Mouse (Mus musculus): Measurements from ENCODE around the gene Atpaf1. TPM values are rescaled to one million over a fixed set of nuclear protein-coding genes. Genes with fewer than 3 reads are reported as not detected.

Gene Atpaf1
- polyA plus RNA-seq, 1 experiment: 15.7 TPM

- Histone ChIP-seq H3K79me2 (ENCODE audit: control insufficient read depth, insufficient read depth) (no peaks in the 10 kb centered on the region), H3ac (ENCODE audit: control insufficient read depth, insufficient read length, low read depth) (no peak within 1 kb of the TSS), H3K4me3 (ENCODE audit: insufficient read depth, poor library complexity, severe bottlenecking) (no peak within 1 kb of the TSS), H3K79me3 (ENCODE audit: low read depth) (no peaks in the 10 kb centered on the region), H3K36me3 (ENCODE audit: control insufficient read depth, insufficient read depth) (peaks cover 15% of the 10 kb centered on the region), H3K27me3 (ENCODE audit: control insufficient read depth, insufficient read depth, insufficient read length) (no peaks in the 10 kb centered on the region)
- TF ChIP-seq MAX (IDR thresholded peaks at IDR 0.05): no peak
- no peak for TF ChIP-seq CTCF (IDR thresholded peaks at IDR 0.05; ENCODE audit: control insufficient read depth, insufficient read depth, insufficient read length)
- TF ChIP-seq CEBPB (IDR thresholded peaks at IDR 0.05; ENCODE audit: low read depth): no peak
- TF ChIP-seq MYOD1 (IDR thresholded peaks at IDR 0.05; ENCODE audit: control insufficient read depth, insufficient read length, low read depth): no peak
- no peak for TF ChIP-seq USF1 (IDR thresholded peaks at IDR 0.05; ENCODE audit: low read depth)
- TF ChIP-seq FOSL1 (IDR thresholded peaks at IDR 0.05; ENCODE audit: insufficient read depth, low read length, poor library complexity, severe bottlenecking): no peak
- TF ChIP-seq MYOG (IDR thresholded peaks at IDR 0.05; ENCODE audit: control insufficient read depth, extremely low read depth, insufficient read length): no peak
Observed at GRCm38 (mm10) chr4:115780918-115781317, 3.7 kb upstream of the Atpaf1 start, which contains the start of gene Tex38. TSS of gene Tex38 (minus strand) at chr4:115781018.

GRCm38 (mm10) chr4:115782026-115782805 is 2.4 kb upstream of the Atpaf1 start:
- H3ac ChIP-seq (ENCODE audit: control insufficient read depth, insufficient read length, low read depth): no peak overlapping the region
- H3K36me3 ChIP-seq (ENCODE audit: control insufficient read depth, insufficient read depth): peaks cover 4% of the 10 kb centered on the region
- H3K27me3 ChIP-seq (ENCODE audit: control insufficient read depth, insufficient read depth, insufficient read length): no peaks in the 10 kb centered on the region
- no peak overlapping the region for H3K4me3 ChIP-seq (ENCODE audit: insufficient read depth, poor library complexity, severe bottlenecking)
- no peaks in the 10 kb centered on the region for H3K79me3 ChIP-seq (ENCODE audit: low read depth)
- H3K79me2 ChIP-seq (ENCODE audit: control insufficient read depth, insufficient read depth): no peaks in the 10 kb centered on the region
- TF ChIP-seq CEBPB (IDR thresholded peaks at IDR 0.05; ENCODE audit: low read depth) (no peak), MAX (IDR thresholded peaks at IDR 0.05) (no peak), MYOD1 (IDR thresholded peaks at IDR 0.05; ENCODE audit: control insufficient read depth, insufficient read length, low read depth) (no peak), MYOG (IDR thresholded peaks at IDR 0.05; ENCODE audit: control insufficient read depth, extremely low read depth, insufficient read length) (no peak), USF1 (IDR thresholded peaks at IDR 0.05; ENCODE audit: low read depth) (no peak), FOSL1 (IDR thresholded peaks at IDR 0.05; ENCODE audit: insufficient read depth, low read length, poor library complexity, severe bottlenecking) (no peak), CTCF (IDR thresholded peaks at IDR 0.05; ENCODE audit: control insufficient read depth, insufficient read depth, insufficient read length) (no peak)

- H3K79me2 ChIP-seq (ENCODE audit: control insufficient read depth, insufficient read depth): no peaks in the 10 kb centered on the region
- TF ChIP-seq FOSL1 (IDR thresholded peaks at IDR 0.05; ENCODE audit: insufficient read depth, low read length, poor library complexity, severe bottlenecking) (no peak), MYOD1 (IDR thresholded peaks at IDR 0.05; ENCODE audit: control insufficient read depth, insufficient read length, low read depth) (no peak), MYOG (IDR thresholded peaks at IDR 0.05; ENCODE audit: control insufficient read depth, extremely low read depth, insufficient read length) (no peak), CEBPB (IDR thresholded peaks at IDR 0.05; ENCODE audit: low read depth) (no peak), CTCF (IDR thresholded peaks at IDR 0.05; ENCODE audit: control insufficient read depth, insufficient read depth, insufficient read length) (no peak), MAX (IDR thresholded peaks at IDR 0.05) (no peak), USF1 (IDR thresholded peaks at IDR 0.05; ENCODE audit: low read depth) (no peak)
- H3K4me3 ChIP-seq (ENCODE audit: insufficient read depth, poor library complexity, severe bottlenecking): peak overlapping the region; percentile 53
- peaks cover 13% of the 10 kb centered on the region for H3K36me3 ChIP-seq (ENCODE audit: control insufficient read depth, insufficient read depth)
- H3ac ChIP-seq (ENCODE audit: control insufficient read depth, insufficient read length, low read depth): peak overlapping the region; percentile 75
- H3K79me3 ChIP-seq (ENCODE audit: low read depth): no peaks in the 10 kb centered on the region
- H3K27me3 ChIP-seq (ENCODE audit: control insufficient read depth, insufficient read depth, insufficient read length): no peaks in the 10 kb centered on the region
Observed at GRCm38 (mm10) chr4:115785511-115786034, 961 bp downstream of the Atpaf1 start.

- no peak overlapping the region for H3ac ChIP-seq (ENCODE audit: control insufficient read depth, insufficient read length, low read depth)
- no peak overlapping the region for H3K4me3 ChIP-seq (ENCODE audit: insufficient read depth, poor library complexity, severe bottlenecking)
- no peaks in the 10 kb centered on the region for H3K27me3 ChIP-seq (ENCODE audit: control insufficient read depth, insufficient read depth, insufficient read length)
- no peak for TF ChIP-seq CTCF (IDR thresholded peaks at IDR 0.05; ENCODE audit: control insufficient read depth, insufficient read depth, insufficient read length)
- TF ChIP-seq USF1 (IDR thresholded peaks at IDR 0.05; ENCODE audit: low read depth): no peak
- TF ChIP-seq FOSL1 (IDR thresholded peaks at IDR 0.05; ENCODE audit: insufficient read depth, low read length, poor library complexity, severe bottlenecking): no peak
- no peak for TF ChIP-seq MYOG (IDR thresholded peaks at IDR 0.05; ENCODE audit: control insufficient read depth, extremely low read depth, insufficient read length)
- TF ChIP-seq MAX (IDR thresholded peaks at IDR 0.05): no peak
- no peak for TF ChIP-seq MYOD1 (IDR thresholded peaks at IDR 0.05; ENCODE audit: control insufficient read depth, insufficient read length, low read depth)
- no peak for TF ChIP-seq CEBPB (IDR thresholded peaks at IDR 0.05; ENCODE audit: low read depth)
- H3K79me2 ChIP-seq (ENCODE audit: control insufficient read depth, insufficient read depth): no peaks in the 10 kb centered on the region
- no peaks in the 10 kb centered on the region for H3K79me3 ChIP-seq (ENCODE audit: low read depth)
- peaks cover 45% of the 10 kb centered on the region for H3K36me3 ChIP-seq (ENCODE audit: control insufficient read depth, insufficient read depth)
Observed at GRCm38 (mm10) chr4:115790864-115791263, 6.3 kb downstream of the Atpaf1 start.

DNA sequence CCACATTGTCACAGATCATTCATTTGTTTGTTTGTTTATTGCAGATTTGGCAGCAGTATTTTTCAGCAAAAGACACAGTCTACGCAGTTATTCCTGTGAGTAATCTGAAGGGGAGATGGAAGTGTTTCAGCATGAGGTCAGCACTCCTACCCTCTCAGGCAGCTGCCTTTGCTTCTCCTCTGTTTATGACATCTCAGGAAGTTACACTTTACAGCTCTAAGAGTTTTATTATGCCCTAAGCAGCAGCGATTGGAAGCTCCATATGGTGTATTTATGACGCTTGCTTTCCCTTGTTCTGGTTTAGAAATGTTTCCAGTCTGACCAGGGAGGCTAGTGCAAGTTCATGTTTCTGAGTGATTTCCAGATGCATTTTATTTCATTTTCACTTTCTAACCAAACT is 10.7 kb downstream of the Atpaf1 start:
- Histone ChIP-seq H3K79me3 (ENCODE audit: low read depth) (no peaks in the 10 kb centered on the region), H3K36me3 (ENCODE audit: control insufficient read depth, insufficient read depth) (peaks cover 70% of the 10 kb centered on the region)

More for the DNA sequence above, 10.7 kb downstream of the Atpaf1 start:
- TF ChIP-seq CEBPB (IDR thresholded peaks at IDR 0.05; ENCODE audit: low read depth) (no peak), MYOG (IDR thresholded peaks at IDR 0.05; ENCODE audit: control insufficient read depth, extremely low read depth, insufficient read length) (no peak), MYOD1 (IDR thresholded peaks at IDR 0.05; ENCODE audit: control insufficient read depth, insufficient read length, low read depth) (no peak), USF1 (IDR thresholded peaks at IDR 0.05; ENCODE audit: low read depth) (no peak), CTCF (IDR thresholded peaks at IDR 0.05; ENCODE audit: control insufficient read depth, insufficient read depth, insufficient read length) (no peak), FOSL1 (IDR thresholded peaks at IDR 0.05; ENCODE audit: insufficient read depth, low read length, poor library complexity, severe bottlenecking) (no peak), MAX (IDR thresholded peaks at IDR 0.05) (no peak)
- Histone ChIP-seq H3ac (ENCODE audit: control insufficient read depth, insufficient read length, low read depth) (no peak overlapping the region), H3K79me2 (ENCODE audit: control insufficient read depth, insufficient read depth) (no peaks in the 10 kb centered on the region), H3K27me3 (ENCODE audit: control insufficient read depth, insufficient read depth, insufficient read length) (no peaks in the 10 kb centered on the region), H3K4me3 (ENCODE audit: insufficient read depth, poor library complexity, severe bottlenecking) (no peak overlapping the region)
